Mouse (Mus musculus): ENCODE measurements around the gene Pllp. TPM values are rescaled to one million over a fixed set of nuclear protein-coding genes. Genes with fewer than 3 reads are reported as not detected.
A peak's percentile ranks its signal among the peaks of the same experiment; 100 is the strongest.

Gene Pllp
- polyA plus RNA-seq, 1 experiment, result 0.21 TPM

GRCm38 (mm10) chr8:94641938-94642337 lies 54.1 kb downstream of the Pllp start:
- no peak for TF ChIP-seq CTCF (IDR thresholded peaks at IDR 0.05; ENCODE audit: extremely low read depth, insufficient read depth, insufficient read length, insufficient replicate concordance)
- no peak for TF ChIP-seq POLR2A (IDR thresholded peaks at IDR 0.05; ENCODE audit: low read depth, low read length)

GRCm38 (mm10) chr8:94641183-94641582 lies 54.9 kb downstream of the Pllp start:
- H3K4me1 ChIP-seq (ENCODE audit: control insufficient read depth, insufficient read depth, insufficient read length), result no peaks in the 10 kb centered on the region
- H3K27ac ChIP-seq (ENCODE audit: insufficient read depth, low read length), result no peak overlapping the region
- no peak overlapping the region for H3K4me3 ChIP-seq (ENCODE audit: extremely low read depth, insufficient read depth, insufficient read length)
- 89% methylated on average over 2 of the region's 2 CpGs for WGBS
- DNase-seq (ENCODE audit: low read depth in 1 of 2, low spot score in 2 of 2), result no peak
- H3K27me3 ChIP-seq (ENCODE audit: control insufficient read depth, insufficient read depth, low read length), result no peaks in the 10 kb centered on the region
- no peak for TF ChIP-seq POLR2A (IDR thresholded peaks at IDR 0.05; ENCODE audit: low read depth, low read length)
- TF ChIP-seq CTCF (IDR thresholded peaks at IDR 0.05; ENCODE audit: extremely low read depth, insufficient read depth, insufficient read length, insufficient replicate concordance), result no peak
- H3K36me3 ChIP-seq (ENCODE audit: control insufficient read depth, insufficient read depth, low read length), result peaks cover 32% of the 10 kb centered on the region; the same call in 1 of the 2 replicates

More at GRCm38 (mm10) chr8:94641938-94642337, 54.1 kb downstream of the Pllp start:
- Histone ChIP-seq H3K4me3 (ENCODE audit: extremely low read depth, insufficient read depth, insufficient read length) (no peak overlapping the region), H3K4me1 (ENCODE audit: control insufficient read depth, insufficient read depth, insufficient read length) (no peaks in the 10 kb centered on the region), H3K36me3 (ENCODE audit: control insufficient read depth, insufficient read depth, low read length) (peaks cover 37% of the 10 kb centered on the region; the same call in 1 of the 2 replicates), H3K27me3 (ENCODE audit: control insufficient read depth, insufficient read depth, low read length) (no peaks in the 10 kb centered on the region), H3K27ac (ENCODE audit: insufficient read depth, low read length) (no peak overlapping the region)
- no peak for DNase-seq (ENCODE audit: low read depth in 1 of 2, low spot score in 2 of 2)
- WGBS, result 92% methylated on average over 3 of the region's 3 CpGs

- Histone ChIP-seq H3K4me1 (ENCODE audit: control insufficient read depth, insufficient read depth, insufficient read length) (no peaks in the 10 kb centered on the region), H3K4me3 (ENCODE audit: extremely low read depth, insufficient read depth, insufficient read length) (no peak overlapping the region), H3K36me3 (ENCODE audit: control insufficient read depth, insufficient read depth, low read length) (peaks cover 22% of the 10 kb centered on the region), H3K27ac (ENCODE audit: insufficient read depth, low read length) (peak overlapping the region; percentile 18; the same call in 1 of the 2 replicates), H3K27me3 (ENCODE audit: control insufficient read depth, insufficient read depth, low read length) (no peaks in the 10 kb centered on the region)
- DNase-seq (ENCODE audit: low read depth in 1 of 2, low spot score in 2 of 2), result peak; percentile 4 to 49
- TF ChIP-seq POLR2A (IDR thresholded peaks at IDR 0.05; ENCODE audit: low read depth, low read length), result no peak
- TF ChIP-seq CTCF (IDR thresholded peaks at IDR 0.05; ENCODE audit: extremely low read depth, insufficient read depth, insufficient read length, insufficient replicate concordance), result no peak
Measured at GRCm38 (mm10) chr8:94634211-94634610, 61.9 kb downstream of the Pllp start.

GRCm38 (mm10) chr8:94633564-94634194 lies 62.4 kb downstream of the Pllp start:
- no peaks in the 10 kb centered on the region for H3K27me3 ChIP-seq (ENCODE audit: control insufficient read depth, insufficient read depth, low read length)
- WGBS, result 36% methylated on average over 2 of the region's 2 CpGs
- no peak overlapping the region for H3K4me3 ChIP-seq (ENCODE audit: extremely low read depth, insufficient read depth, insufficient read length)
- TF ChIP-seq POLR2A (IDR thresholded peaks at IDR 0.05; ENCODE audit: low read depth, low read length), result no peak
- TF ChIP-seq CTCF (IDR thresholded peaks at IDR 0.05; ENCODE audit: extremely low read depth, insufficient read depth, insufficient read length, insufficient replicate concordance), result no peak
- DNase-seq (ENCODE audit: low read depth in 1 of 2, low spot score in 2 of 2), result no peak
- H3K4me1 ChIP-seq (ENCODE audit: control insufficient read depth, insufficient read depth, insufficient read length), result no peaks in the 10 kb centered on the region
- H3K36me3 ChIP-seq (ENCODE audit: control insufficient read depth, insufficient read depth, low read length), result peaks cover 21% of the 10 kb centered on the region
- no peak overlapping the region for H3K27ac ChIP-seq (ENCODE audit: insufficient read depth, low read length)

Other genes with a start within 250 kb of the Pllp start
- gene Cpne2, start 163.3 kb downstream of the Pllp start, polyA plus RNA-seq (2012; rRNA removed), result 28.6 and 29.7 TPM in 2 replicates
- 5.0 and 5.1 TPM in 2 replicates for gene Rspry1, start 94.3 kb downstream of the Pllp start, polyA plus RNA-seq (2012; rRNA removed)
- gene Fam192a, start 94.3 kb downstream of the Pllp start, polyA plus RNA-seq (2012; rRNA removed), result 15.2 and 17.2 TPM in 2 replicates
- 50.2 and 58.3 TPM in 2 replicates for gene Arl2bp, start 29.7 kb downstream of the Pllp start, polyA plus RNA-seq (2012; rRNA removed)
- 5.8 and 7.9 TPM in 2 replicates for gene Ccl22, start 49.3 kb upstream of the Pllp start, polyA plus RNA-seq (2012; rRNA removed)
- 3.0 and 3.1 TPM in 2 replicates for gene Cx3cl1, start 75.7 kb upstream of the Pllp start, polyA plus RNA-seq (2012; rRNA removed)
- gene Ccl17, start 114.2 kb upstream of the Pllp start, polyA plus RNA-seq (2012; rRNA removed), result not detected in 2 replicates
- gene Coq9, start 142.0 kb upstream of the Pllp start, polyA plus RNA-seq (2012; rRNA removed), result 70.8 and 109 TPM in 2 replicates
- 27.1 and 32.8 TPM in 2 replicates for gene Ciapin1, start 142.1 kb upstream of the Pllp start, polyA plus RNA-seq (2012; rRNA removed)
- 56.4 and 56.8 TPM in 2 replicates for gene Polr2c, start 161.2 kb upstream of the Pllp start, polyA plus RNA-seq (2012; rRNA removed)
- 5.3 and 5.8 TPM in 2 replicates for gene Dok4, start 180.1 kb upstream of the Pllp start, polyA plus RNA-seq (2012; rRNA removed)
- gene Ccdc102a, start 221.8 kb upstream of the Pllp start, polyA plus RNA-seq (2012; rRNA removed), result 10.7 and 14.2 TPM in 2 replicates
- gene Adgrg5, start 227.4 kb upstream of the Pllp start, polyA plus RNA-seq (2012; rRNA removed), result 36.0 and 43.2 TPM in 2 replicates